Mouse (Mus musculus) urinary bladder, postnatal 10 days (tissue): Measurements from ENCODE around the gene Pltp.
"Not testable (repeated sequence)": the region's sequence is repeated elsewhere in the genome, so short reads cannot be mapped to it uniquely, and the experiment has no call there.

Source experiments
- DNase-seq: peaks from one replicate; pipeline ENCODE4 v3.0.0; 2022; ENCODE audit warnings: low spot score

Gene Pltp

GRCm38 (mm10) chr2:164878509-164879227, 21.2 kb upstream of the Pltp start:
- DNase-seq, result no peak

GRCm38 (mm10) chr2:164877376-164878215, 20.1 kb upstream of the Pltp start:
- not testable (repeated sequence) for DNase-seq

DNA sequence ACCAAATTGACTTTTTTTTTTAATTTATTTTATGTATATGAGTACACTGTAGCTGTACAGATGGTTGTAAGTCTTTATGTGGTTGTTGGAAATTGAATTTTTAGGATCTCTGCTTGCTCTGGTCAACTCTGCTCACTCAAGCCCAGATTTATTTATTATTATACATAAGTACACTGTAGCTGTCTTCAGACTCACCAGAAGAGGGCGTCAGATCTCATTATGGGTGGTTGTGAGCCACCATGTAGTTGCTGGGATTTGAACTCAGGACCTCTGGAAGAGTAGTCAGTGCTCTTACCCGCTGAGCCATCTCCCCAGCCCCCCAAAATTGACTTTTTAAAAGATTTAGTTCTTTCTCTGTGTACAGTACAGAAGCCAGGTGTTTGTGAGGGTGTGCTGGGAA, 18.1 kb upstream of the Pltp start:
- not testable (repeated sequence) for DNase-seq

GRCm38 (mm10) chr2:164874239-164874769, 16.8 kb upstream of the Pltp start:
- DNase-seq, result no peak

DNA sequence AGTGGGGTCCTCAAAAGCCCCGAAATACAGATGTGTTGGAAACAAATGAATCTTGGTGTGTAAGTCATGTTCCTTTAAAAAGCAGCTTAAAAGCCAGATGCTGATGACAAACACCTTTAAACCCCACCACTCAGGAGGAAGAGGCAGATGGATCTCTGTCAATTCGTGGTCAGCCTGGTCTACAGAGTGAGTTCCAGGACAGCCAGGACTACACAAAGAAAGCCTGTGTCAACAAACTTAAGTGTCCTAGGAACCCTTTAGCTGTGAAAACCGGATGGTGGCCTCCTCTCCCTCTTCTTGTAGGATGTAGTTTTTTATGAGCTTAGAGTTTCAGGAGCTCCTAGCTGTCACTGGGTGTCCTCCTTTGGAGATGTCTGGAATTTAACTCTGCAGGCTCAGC, 16.1 kb upstream of the Pltp start:
- DNase-seq, result no peak

DNA sequence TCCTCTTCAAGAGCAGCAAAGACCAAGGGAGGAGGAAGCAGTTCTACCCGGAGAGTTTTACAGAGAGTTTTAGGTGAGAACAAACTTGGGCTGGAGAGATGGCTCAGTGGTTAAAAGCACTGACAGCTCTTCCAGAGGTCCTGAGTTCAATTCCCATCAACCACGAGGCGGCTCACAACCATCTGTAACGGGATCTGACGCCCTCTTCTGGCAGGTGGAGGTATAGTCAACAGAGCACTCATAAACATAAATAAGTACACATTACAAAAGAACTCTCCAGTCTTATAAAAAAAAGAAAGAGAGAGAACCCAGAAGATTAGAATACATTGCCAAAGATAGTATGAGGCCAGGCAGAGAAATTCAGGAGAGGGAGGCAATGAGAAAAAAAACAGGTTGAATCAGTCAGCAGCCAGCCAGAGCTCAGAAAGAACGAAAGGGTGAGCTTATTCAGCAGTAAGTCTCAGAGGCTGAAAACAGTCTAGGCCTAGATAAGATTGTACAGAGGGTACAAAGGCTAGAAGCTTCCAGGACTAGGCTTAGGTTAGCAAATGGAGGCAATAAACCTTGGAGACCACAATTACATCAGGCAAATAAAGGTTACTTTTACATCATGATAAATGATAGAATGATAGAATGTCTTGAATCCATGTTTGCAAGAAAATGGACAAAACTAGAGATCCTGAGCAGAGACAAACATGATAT, 14.2 kb upstream of the Pltp start:
- DNase-seq, result no peak

GRCm38 (mm10) chr2:164868491-164868890, 11.0 kb upstream of the Pltp start:
- no peak for DNase-seq

DNA sequence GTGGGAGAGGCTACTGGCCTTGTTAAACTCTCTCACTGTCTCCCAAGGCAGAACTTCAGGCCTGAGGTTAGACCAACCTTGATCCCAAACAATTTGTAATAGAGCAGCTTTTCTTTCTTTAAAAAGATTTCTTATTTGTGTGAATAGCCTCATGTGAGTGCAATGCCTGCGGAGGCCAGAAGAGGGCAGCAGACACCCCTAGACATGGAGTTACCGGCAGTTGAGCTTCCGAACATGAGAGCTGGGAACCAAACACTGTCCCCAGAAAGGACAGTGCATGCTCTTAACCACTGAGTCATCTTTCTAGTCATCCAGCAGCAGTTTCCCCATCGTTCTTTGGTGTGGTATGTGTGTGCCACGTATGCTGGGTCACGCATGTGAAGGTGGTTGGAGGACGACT, 10.1 kb upstream of the Pltp start:
- DNase-seq, result no peak

DNA sequence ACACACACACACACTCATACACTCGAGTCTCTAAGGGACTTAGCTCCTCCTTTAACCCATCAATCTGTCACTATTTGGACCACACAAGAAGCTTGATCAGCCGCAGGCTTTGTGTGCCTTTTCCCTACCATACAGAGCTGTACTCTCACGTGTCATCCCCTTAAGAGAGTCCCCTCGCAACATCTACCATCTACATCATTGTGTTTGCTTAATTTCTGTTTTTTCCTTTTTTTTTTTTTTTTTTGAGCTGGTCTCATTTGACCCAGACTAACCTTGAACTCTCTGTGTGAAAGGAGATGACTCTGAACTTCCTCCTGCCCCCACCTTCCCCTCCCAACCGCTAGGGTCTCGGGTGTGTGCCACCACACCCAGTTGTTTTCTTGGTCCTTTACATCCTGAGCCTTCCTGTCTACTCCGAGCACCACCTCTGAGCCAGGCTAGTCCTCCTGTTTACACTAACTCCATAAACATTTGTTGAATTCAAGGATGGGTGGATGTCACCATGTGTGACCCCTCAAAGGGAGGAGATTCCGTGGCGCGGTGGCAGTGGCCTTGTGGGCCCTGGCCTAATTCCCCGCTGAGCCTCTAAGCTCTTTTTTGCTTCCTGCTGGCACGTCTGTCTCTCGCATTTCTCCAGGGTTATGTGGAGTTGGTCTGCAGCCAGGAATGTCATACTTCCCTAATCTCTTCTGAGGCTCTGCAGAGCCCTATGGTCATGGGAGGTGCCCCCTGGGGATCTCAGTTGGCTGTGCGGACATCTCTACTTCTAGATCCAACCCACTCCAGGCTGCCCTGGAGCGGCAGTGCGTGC, 9.4 kb upstream of the Pltp start:
- DNase-seq, result no peak

- no peak for DNase-seq
Observed at GRCm38 (mm10) chr2:164864593-164864992, 7.1 kb upstream of the Pltp start.

GRCm38 (mm10) chr2:164863411-164863810, 5.9 kb upstream of the Pltp start:
- DNase-seq, result not testable (repeated sequence)

DNA sequence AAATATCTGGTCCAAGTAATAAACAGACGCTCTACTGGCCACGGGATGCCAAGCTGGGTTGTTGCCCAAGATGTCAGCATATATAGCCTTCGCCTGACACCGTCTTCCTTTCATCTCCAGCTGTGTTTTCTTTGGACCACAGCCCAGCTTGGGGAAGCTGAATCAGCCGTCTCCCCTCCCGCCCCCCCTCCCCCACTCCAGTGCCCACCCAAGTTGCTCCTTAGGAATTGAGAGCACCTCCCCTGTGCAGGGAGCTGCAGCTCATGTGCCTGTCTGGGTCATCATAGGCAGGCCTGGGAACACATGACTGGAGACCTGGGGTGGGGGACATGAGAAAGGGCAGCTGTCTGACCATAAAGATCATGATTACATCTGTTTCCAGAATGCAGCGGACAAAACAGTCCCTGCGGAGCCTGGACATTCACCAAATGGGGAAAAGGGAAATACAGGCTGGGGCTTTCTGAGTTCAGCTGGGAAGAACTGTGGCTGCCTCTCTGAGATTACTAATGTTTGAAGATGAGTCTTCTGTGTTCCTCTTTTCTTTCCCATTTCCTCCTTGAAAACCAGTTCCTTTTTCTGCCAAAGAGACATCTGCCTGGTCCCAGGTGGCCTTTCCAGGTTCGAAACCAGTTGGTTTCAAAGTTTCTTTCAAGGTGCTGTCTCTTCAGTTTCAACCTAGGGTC, 4.8 kb upstream of the Pltp start:
- no peak for DNase-seq

DNA sequence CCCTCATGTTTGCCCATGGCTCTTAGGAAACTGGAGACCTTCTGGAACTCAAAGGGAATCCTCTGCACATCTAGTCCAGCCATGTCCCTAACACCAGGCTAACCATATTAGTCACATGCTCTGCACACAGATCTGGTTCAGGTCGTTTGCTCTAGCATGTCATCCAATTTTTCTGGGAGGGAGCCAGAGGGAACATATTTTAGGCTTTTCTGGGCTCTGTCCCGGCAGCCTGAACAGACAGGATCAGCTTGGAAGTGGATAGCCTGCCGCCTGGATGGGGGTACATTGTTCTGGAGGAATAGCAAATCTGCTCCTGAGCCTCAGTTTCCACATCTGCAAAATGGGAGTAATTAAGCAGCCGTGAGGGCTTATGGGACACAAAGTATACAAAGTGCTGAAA, 3.6 kb upstream of the Pltp start:
- no peak for DNase-seq

- no peak for DNase-seq
Observed at GRCm38 (mm10) chr2:164859640-164860432, 2.3 kb upstream of the Pltp start.

DNA sequence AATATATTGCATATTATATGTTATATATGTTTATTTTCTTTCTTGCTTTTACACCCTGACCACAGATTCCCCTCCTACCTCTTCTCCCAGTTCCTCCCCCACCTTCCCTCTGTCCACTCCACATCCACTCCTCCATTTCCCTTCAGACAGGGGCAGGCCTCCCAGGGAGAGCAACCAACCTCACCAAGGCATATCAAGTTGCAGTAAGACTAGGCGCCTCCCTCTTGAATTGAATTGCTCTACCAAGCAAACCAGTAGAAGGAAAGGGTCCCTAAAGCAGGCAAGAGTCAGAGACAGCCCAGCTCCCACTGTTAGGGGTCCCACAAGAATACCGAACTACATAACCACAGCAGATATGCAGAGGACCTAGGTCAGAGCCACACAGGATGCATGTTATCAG, 1.6 kb upstream of the Pltp start:
- no peak for DNase-seq

DNA sequence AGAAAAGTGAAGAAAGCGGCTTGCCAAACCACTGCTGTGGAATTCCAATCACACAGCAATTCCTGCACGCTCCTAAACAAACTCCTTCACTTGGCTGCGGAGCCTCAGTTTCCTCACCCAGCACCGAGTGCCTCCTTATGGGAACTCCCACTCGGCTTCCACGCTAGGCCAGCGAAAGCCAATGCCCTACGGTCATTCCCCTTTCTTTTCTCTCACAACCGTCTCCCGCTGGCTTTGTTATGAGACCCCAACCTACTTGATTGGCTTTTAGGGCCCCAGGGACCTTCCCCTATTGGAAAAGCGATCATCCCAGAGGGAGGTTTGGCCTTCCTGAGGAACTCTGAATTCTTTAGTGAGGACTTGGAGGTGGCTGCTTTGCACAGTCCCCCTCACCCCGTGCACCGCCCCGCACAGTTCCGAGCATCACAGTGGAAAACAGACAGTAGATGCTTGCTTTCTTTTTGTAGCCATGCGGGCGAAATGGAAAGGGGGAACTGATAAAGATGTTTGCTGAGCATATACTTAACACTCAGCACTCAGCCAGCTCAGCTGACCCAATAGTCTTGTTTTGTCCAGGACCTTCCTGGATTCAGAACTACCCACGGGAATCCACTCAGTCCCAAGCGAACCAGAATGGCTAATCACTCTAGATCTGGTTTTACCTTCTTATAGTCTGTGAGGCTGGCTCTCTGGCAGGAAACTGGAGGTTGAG, 487 bp upstream of the Pltp start:
- no peak for DNase-seq

DNA sequence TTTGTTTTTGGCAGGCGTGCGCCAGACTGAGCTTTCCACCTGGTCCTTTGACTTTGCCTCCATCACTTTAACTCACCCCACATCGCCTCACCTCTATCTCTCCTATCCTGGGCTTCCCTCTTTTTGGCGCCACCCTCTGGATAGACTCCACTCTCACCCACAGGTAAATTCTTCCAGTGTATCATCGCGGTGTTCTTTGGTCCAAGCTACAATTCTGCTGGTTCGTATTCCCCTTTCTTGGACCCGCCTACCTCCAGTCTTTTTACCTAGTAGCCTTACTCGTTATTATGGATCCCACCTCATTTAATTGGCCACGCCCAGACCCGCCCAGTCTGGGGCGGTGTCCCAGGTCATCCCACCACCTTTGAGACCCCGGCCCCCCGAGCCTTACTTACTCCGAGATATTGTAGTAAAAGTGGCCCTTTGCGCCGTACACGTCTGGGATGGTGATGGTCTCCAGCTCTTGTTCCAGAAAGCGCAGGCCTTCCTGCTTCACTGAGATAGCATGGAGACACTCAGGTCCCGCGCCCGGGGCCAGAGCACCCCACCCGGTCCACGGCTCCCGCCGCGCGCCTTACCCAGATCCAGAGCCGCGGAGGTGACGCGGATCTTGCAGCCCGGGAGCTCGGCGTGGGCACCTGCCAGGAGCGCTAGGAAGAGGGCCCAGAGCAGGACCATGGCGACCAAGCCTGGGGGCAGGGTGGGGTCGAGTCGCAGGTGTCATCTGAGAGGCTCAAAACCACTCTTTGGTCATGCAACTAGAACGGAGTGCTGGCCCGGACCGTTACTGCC, 1.0 kb downstream of the Pltp start:
- no peak for DNase-seq

GRCm38 (mm10) chr2:164855572-164855971, 1.9 kb downstream of the Pltp start:
- not testable (repeated sequence) for DNase-seq

DNA sequence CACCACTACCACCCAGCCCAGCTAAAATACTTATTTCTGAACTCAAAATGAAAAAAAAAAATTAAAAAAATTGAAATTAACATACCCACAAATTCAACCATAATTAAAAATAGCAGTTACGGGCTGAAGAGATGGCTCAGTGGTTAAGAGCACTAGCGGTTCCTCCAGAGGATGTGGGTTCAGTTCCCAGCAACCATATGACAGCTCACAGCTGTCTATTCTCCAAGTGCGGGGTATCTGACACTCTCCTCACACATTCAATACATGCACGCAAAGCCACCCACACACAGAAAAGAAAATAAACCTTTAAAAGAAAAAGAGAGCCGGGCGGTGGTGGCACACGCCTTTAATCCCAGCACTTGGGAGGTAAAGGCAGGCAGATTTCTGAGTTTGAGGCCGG, 7.5 kb downstream of the Pltp start:
- no peak for DNase-seq
